Mouse (Mus musculus): ENCODE results near the gene Hnmt.
"Not testable (repeated sequence)": the region's sequence is repeated elsewhere in the genome, so short reads cannot be mapped to it uniquely, and the experiment has no call there.

Hnmt gene

GRCm38 (mm10) chr2:24049344-24049990, at the start of gene Hnmt:
Hnmt (minus strand) TSS chr2:24049394.
- no peak for DNase-seq

- no peak for DNase-seq
Measured at GRCm38 (mm10) chr2:24096495-24096894, 47.3 kb upstream of the Hnmt start, which contains the start of gene Tbpl2. Tbpl2 (minus strand) TSS chr2:24096595.

GRCm38 (mm10) chr2:24090921-24091320, 41.7 kb upstream of the Hnmt start:
- no peak for DNase-seq

- no peak for DNase-seq
Measured at GRCm38 (mm10) chr2:24050459-24050858, 1.3 kb upstream of the Hnmt start.

GRCm38 (mm10) chr2:24048480-24049097, 605 bp downstream of the Hnmt start:
- DNase-seq: peak; percentile 34 to 58

- no peak for DNase-seq
Measured at GRCm38 (mm10) chr2:24047551-24048479, 1.4 kb downstream of the Hnmt start.

- no peak for DNase-seq
Measured at GRCm38 (mm10) chr2:24042901-24043300, 6.3 kb downstream of the Hnmt start.

- DNase-seq: no peak
Measured at GRCm38 (mm10) chr2:24040531-24040930, 8.7 kb downstream of the Hnmt start.

- not testable (repeated sequence) for DNase-seq
Measured at GRCm38 (mm10) chr2:24019386-24019785, 29.8 kb downstream of the Hnmt start.

GRCm38 (mm10) chr2:24018966-24019365, 30.2 kb downstream of the Hnmt start:
- DNase-seq: no peak

- DNase-seq: no peak
Measured at GRCm38 (mm10) chr2:24014957-24015356, 34.2 kb downstream of the Hnmt start.

GRCm38 (mm10) chr2:23999323-23999722, 49.9 kb downstream of the Hnmt start:
- DNase-seq: no peak

- DNase-seq: no peak
Measured at GRCm38 (mm10) chr2:23998836-23999235, 50.4 kb downstream of the Hnmt start.

- DNase-seq: no peak
Measured at GRCm38 (mm10) chr2:23996830-23997229, 52.4 kb downstream of the Hnmt start.

GRCm38 (mm10) chr2:23990034-23990573, 59.1 kb downstream of the Hnmt start:
- DNase-seq: not testable (repeated sequence)

GRCm38 (mm10) chr2:23987283-23987682, 61.9 kb downstream of the Hnmt start:
- no peak for DNase-seq

- DNase-seq: no peak
Measured at GRCm38 (mm10) chr2:23983343-23983742, 65.9 kb downstream of the Hnmt start.

- DNase-seq: no peak
Measured at GRCm38 (mm10) chr2:23982860-23983259, 66.3 kb downstream of the Hnmt start.

GRCm38 (mm10) chr2:23960659-23961274, 88.4 kb downstream of the Hnmt start:
- DNase-seq: not testable (repeated sequence)
